Mouse (Mus musculus) midbrain, postnatal 0 days (tissue): Measurements from ENCODE around the gene D11Wsu47e. TPM values are rescaled to one million over a fixed set of nuclear protein-coding genes. Genes with fewer than 3 reads are reported as not detected.

Experiments
- ATAC-seq: fragments of 200-750 bp; cut with Nextera tagmentation; 2 replicates; pipeline ENCODE4 v1.8.0; 2017; ENCODE audit warnings: moderate number of reproducible peaks, mild to moderate bottlenecking, moderate TSS enrichment, moderate library complexity; ENCODE audit not compliant: low FRiP score
- DNase-seq: peaks from one replicate; pipeline ENCODE4 v3.0.0-alpha.2; 2015; ENCODE audit warnings: low spot score
- H3K27ac ChIP-seq: fragments of 300-500 bp; sonication (generic); 2 replicates; pipeline ENCODE4 v1.5.1; 2014; ENCODE audit warnings: low read depth, mild to moderate bottlenecking, low read length, mixed read lengths
- H3K27me3 ChIP-seq: fragments of 300-500 bp; sonication (generic); 2 replicates; pipeline ENCODE4 v1.6.1; 2014; ENCODE audit warnings: low read length, control low read depth, mixed read lengths; ENCODE audit not compliant: insufficient read depth
- H3K36me3 ChIP-seq: fragments of 300-500 bp; sonication (generic); 2 replicates; pipeline ENCODE4 v1.6.1; 2014; ENCODE audit warnings: low read length, control low read depth, mixed read lengths; ENCODE audit not compliant: insufficient read depth
- H3K4me1 ChIP-seq: fragments of 300-500 bp; sonication (generic); 2 replicates; pipeline ENCODE4 v1.6.1; 2014; ENCODE audit warnings: mild to moderate bottlenecking, control low read depth, antibody characterized with exemption, low read length, mixed read lengths; ENCODE audit not compliant: insufficient read depth
- H3K4me2 ChIP-seq: fragments of 300-500 bp; sonication (generic); 2 replicates; pipeline ENCODE4 v1.6.1; 2014; ENCODE audit warnings: low read depth, mild to moderate bottlenecking, low read length, mixed read lengths; ENCODE audit not compliant: poor library complexity, severe bottlenecking
- H3K4me3 ChIP-seq: fragments of 300-500 bp; sonication (generic); 2 replicates; pipeline ENCODE4 v1.5.1; 2014; ENCODE audit warnings: low read depth, mild to moderate bottlenecking, low read length, moderate library complexity
- H3K9ac ChIP-seq: fragments of 300-500 bp; sonication (generic); replicated peaks from 2 replicates; pipeline ENCODE4 v1.6.1; 2014; ENCODE audit warnings: mild to moderate bottlenecking, low read length, moderate library complexity, mixed read lengths; ENCODE audit not compliant: poor library complexity, severe bottlenecking
- H3K9me3 ChIP-seq: fragments of 300-500 bp; sonication (generic); 2 replicates; pipeline ENCODE4 v1.6.1; 2016; ENCODE audit warnings: low read length, control low read depth
- CTCF ChIP-seq: IDR thresholded peaks from 2 replicates; pipeline ENCODE4 v1.5.1; 2016; ENCODE audit warnings: antibody characterized with exemption, mild to moderate bottlenecking
- WGBS: fragments of 180-500 bp; shearing (Covaris S2); extraction: QIAGEN DNeasy Blood & Tissue Kit; methylation state at CpG from one replicate; pipeline ENCODE4 v1.1.7; 2014; 5-methylcytosine and 5-hydroxymethylcytosine counted together
- polyA plus RNA-seq: library from polyadenylated mRNA; unstranded; fragments of >200 nt; fragmentation: Nextera tagmentation; extraction: Ambion mirVana; gene quantifications from 2 replicates; pipeline ENCODE4 v1.2.1, GENCODE M21; 2015
- total RNA-seq: library from RNA; depleted of rRNA; stranded (reverse); fragments of >200 nt; gene quantifications from 2 replicates; pipeline ENCODE4 v1.2.3, GENCODE M21; 2014

D11Wsu47e gene
- total and polyA plus RNA-seq, 2 experiments from 2014 or later = 19.5 to 27.9 TPM

DNA sequence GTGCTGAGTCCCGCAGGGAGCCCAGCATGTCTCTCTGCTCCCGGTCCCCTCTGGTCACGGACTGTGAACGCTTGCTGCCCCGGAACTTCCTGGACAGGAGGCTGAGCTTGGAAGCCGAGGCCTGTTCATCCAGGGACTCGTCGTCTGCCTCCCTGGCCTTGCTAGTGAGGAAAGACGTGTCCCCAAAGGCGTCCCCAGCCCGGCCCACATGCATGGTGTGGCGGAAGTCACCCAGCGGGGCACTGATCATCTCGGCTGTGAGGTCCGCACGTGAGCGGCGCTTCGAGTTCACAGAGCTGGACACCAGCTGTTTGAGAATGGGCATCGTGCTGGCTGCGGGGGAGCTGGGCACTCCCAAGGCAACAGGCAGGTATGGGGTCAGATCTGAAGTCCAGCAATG is 45.0 kb downstream of the D11Wsu47e start:
- Histone ChIP-seq H3K4me2 (no peak overlapping the region), H3K27me3 (no peaks in the 10 kb centered on the region), H3K27ac (no peak overlapping the region), H3K36me3 (peaks cover 31% of the 10 kb centered on the region), H3K4me1 (no peaks in the 10 kb centered on the region), H3K9me3 (no peaks in the 10 kb centered on the region), H3K9ac (no peak overlapping the region), H3K4me3 (no peak overlapping the region)
- 78% methylated on average over 21 of the region's 21 CpGs for WGBS
- no peak for TF ChIP-seq CTCF
- DNase-seq (no peak), ATAC-seq (no peak)

DNA sequence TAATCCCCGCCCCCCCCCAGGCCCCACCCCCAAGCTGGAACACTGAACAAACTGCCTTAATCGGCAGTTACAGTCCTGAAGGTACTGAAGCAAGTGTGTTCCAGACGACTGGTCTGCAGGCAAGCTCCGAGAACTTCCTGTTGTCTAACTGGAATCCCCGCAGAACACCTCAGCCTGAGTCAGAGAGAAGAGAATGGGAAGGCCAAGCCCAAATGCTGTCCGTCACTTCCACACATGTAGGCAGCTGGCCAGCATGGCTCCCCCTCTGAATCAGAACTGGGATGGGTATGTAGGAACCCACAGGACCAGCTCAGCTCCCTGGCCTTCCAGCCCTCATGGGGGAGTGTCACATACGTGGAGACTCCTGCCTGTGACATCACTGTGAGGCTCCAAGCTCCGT is 45.7 kb downstream of the D11Wsu47e start:
- Histone ChIP-seq H3K27me3 (no peaks in the 10 kb centered on the region), H3K4me2 (no peak overlapping the region), H3K9me3 (no peaks in the 10 kb centered on the region), H3K9ac (no peak overlapping the region), H3K4me1 (no peaks in the 10 kb centered on the region), H3K4me3 (no peak overlapping the region), H3K36me3 (peaks cover 31% of the 10 kb centered on the region), H3K27ac (no peak overlapping the region)
- DNase-seq = no peak
- WGBS = 63% methylated on average over 8 of the region's 8 CpGs
- no peak for ATAC-seq
- no peak for TF ChIP-seq CTCF

DNA sequence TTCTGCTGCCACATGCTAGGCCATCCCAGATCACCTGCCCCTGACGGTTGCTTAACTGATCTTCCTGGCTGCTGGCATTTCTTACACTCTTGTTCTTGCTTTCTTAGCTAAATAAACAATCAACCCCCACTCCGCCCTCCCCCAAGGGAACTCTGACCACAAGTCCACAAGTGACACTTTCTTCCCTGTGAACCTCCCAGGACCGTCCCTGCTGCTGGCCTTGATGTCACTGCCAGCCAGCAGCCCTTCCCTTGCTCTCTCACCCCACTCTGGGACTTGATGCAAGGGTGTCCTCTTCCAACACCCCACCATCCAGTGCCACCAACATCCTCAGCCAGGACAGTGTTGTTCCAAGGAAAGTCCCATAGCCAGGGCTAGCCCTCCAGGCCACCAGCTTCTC is 46.7 kb downstream of the D11Wsu47e start:
- peaks cover 31% of the 10 kb centered on the region for H3K36me3 ChIP-seq
- no peak overlapping the region for H3K9ac ChIP-seq
- no peak overlapping the region for H3K4me2 ChIP-seq
- DNase-seq (no peak), ATAC-seq (no peak)
- no peak overlapping the region for H3K4me3 ChIP-seq
- TF ChIP-seq CTCF = no peak
- H3K9me3 ChIP-seq = no peaks in the 10 kb centered on the region
- H3K27ac ChIP-seq = no peak overlapping the region
- no peaks in the 10 kb centered on the region for H3K27me3 ChIP-seq
- WGBS = 79% methylated on average over 3 of the region's 3 CpGs
- H3K4me1 ChIP-seq = no peaks in the 10 kb centered on the region

DNA sequence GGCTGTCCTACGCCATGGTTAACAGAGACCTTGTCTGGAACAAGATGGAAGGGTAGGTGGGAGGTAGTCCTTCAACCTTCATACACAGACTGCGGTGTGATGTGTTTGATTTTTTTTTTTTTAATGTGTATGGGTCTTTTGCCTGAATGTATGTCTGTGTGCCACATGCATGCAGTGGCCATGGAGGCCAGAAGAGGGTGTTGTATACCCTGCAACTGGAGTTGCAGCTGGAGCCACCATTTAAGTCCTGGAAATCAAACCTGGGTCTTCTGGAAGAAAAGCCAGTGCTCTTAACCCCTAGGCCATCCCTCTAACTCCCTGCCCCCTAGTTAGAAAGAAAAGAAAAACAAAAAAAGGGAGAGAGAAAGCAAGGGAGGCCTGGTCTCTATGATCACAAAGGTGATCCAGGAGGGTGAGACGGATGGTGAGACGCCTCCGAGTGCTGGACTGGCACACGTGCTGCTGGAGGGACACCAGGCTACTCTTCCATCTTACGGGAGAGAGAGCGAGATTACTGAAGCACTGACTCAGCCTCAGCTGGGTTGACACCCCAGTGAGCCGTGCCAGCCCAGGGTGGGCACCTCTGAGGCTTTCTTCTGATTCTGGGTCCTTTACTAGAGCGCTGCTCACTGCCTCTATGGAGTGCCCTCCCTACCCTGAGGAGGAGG is 47.9 kb downstream of the D11Wsu47e start:
- no peak overlapping the region for H3K27ac ChIP-seq
- H3K36me3 ChIP-seq = peaks cover 22% of the 10 kb centered on the region
- ATAC-seq (no peak), DNase-seq (no peak)
- no peak overlapping the region for H3K4me2 ChIP-seq
- peak; percentile 15 for TF ChIP-seq CTCF
- no peaks in the 10 kb centered on the region for H3K4me1 ChIP-seq
- H3K9ac ChIP-seq = no peak overlapping the region
- no peaks in the 10 kb centered on the region for H3K9me3 ChIP-seq
- 95% methylated on average over 10 of the region's 10 CpGs for WGBS
- no peaks in the 10 kb centered on the region for H3K27me3 ChIP-seq
- no peak overlapping the region for H3K4me3 ChIP-seq

DNA sequence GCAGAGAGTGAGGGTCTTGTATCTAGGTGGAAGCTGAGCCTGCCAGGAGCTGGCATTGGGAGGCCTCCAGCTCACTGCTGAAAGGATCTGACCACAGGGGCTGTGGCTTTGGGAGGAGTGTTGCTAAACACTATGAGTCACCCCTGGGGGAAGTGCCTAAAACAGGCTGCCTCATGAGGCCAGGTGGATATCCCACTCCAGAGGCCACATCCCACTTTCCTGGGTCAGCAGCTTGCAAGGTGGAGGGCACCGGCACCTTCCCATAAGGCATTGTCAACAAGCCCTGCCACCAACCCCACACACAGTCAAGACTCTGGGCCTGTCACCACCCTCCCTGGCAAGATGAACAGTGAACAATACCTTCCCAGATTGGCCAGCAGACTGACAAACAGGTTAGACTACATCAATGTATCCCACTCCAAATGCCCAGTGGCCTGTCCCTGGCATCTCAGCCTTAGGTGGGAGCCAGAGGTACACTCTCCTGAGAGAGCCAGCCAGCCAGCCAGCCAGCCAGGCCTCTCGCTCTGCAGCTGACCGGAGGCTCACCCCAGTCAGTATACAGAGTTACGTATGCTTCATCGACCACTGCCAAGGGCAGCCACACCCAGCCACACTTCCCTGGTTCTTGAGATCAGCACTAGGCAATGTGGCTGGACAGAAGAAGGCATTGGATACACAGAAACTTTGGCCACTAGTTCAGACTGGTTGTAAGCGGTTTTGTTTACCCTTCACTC is 49.6 kb downstream of the D11Wsu47e start:
- Histone ChIP-seq H3K9me3 (no peaks in the 10 kb centered on the region), H3K36me3 (peaks cover 7% of the 10 kb centered on the region), H3K4me2 (no peak overlapping the region), H3K27me3 (no peaks in the 10 kb centered on the region), H3K9ac (no peak overlapping the region), H3K4me3 (no peak overlapping the region), H3K4me1 (no peaks in the 10 kb centered on the region), H3K27ac (no peak overlapping the region)
- DNase-seq (no peak), ATAC-seq (no peak)
- no peak for TF ChIP-seq CTCF
- WGBS = 59% methylated on average over 6 of the region's 6 CpGs

DNA sequence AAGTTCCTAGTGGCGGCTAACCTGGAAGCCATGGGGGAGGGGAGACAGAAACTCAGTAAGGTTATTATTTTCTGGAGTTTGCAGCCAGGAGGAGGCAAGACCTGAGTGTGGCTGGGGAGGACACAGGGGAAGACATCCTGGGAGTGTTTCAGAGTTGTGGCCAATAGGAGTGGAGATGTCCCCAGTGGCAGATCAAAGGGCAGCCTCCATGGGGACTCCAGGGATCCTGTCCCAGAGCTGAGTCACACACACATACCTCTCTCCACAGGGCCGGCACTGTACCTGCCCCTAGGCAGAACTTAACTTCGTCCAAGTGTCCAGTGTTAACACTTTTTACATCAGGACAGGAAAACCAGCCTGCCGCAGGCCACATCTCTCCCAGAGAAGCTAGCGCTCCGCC is 50.9 kb downstream of the D11Wsu47e start:
- Histone ChIP-seq H3K36me3 (0 out of 2 replicates have a peak, but pooled peaks cover 3% of the 10 kb centered on the region), H3K27me3 (no peaks in the 10 kb centered on the region), H3K27ac (no peak overlapping the region), H3K4me2 (no peak overlapping the region), H3K4me3 (no peak overlapping the region), H3K9me3 (no peaks in the 10 kb centered on the region), H3K9ac (no peak overlapping the region), H3K4me1 (no peaks in the 10 kb centered on the region)
- 70% methylated on average over 6 of the region's 6 CpGs for WGBS
- DNase-seq (no peak), ATAC-seq (no peak)
- no peak for TF ChIP-seq CTCF
